Comparison of ENCODE assay signal across 26 mouse cellular contexts in the genomic region with DNA sequence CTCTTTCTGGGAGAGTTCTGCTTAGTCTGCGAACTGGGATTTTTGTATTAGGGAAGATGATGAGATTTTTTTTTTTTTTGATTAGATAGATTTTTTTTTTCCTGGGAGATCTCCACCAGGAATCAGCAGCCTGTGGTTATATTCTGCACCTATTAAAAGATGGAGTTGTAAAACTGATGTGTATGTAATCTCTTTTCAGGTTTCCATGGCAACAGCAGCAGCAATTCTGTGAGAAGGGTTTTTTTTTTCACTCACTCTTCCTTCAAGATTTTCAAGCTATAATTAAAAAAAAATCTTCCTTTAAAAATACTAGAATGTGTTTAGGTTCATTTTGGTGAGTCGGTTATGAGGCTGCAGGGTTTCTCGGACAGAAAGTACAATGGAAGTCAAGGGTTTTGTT.
A peak's percentile ranks its signal among the peaks of the same experiment; 100 is the strongest.
DNase-seq lines count a peak whose midpoint lies in the region; ATAC-seq and TF ChIP-seq lines count a peak whose summit lies in the region.
"Had no signal": no experiment of that assay in that cellular context is flagged by ENCODE, and none has a peak within 500 bp of the region (broad histone marks: within the 10 kb centered on the region; RNA-seq: fewer than 3 reads in every experiment).

No protein-coding gene starts in this region.

- no peak overlapping the region for H3K4me2 ChIP-seq in forebrain, embryonic 13.5 days
- H3K4me2 ChIP-seq in forebrain, embryonic 11.5 days (ENCODE audit: low read depth, low read length, severe bottlenecking), result no peak overlapping the region
- H3K4me2 ChIP-seq in hindbrain, embryonic 15.5 days, result no peak overlapping the region
- H3K4me2 ChIP-seq in midbrain, embryonic 16.5 days (ENCODE audit: low read length), result no peak overlapping the region
- H3K4me2 ChIP-seq: embryonic facial prominence, embryonic 12.5 days; kidney, embryonic 15.5 days; lung, embryonic 15.5 days had no signal

- H3K9ac ChIP-seq in forebrain, embryonic 13.5 days, result no peak overlapping the region
- H3K9ac ChIP-seq in forebrain, embryonic 11.5 days (ENCODE audit: low read length), result no peak overlapping the region
- no peak overlapping the region for H3K9ac ChIP-seq in hindbrain, embryonic 15.5 days
- H3K9ac ChIP-seq in midbrain, embryonic 16.5 days (ENCODE audit: low read depth, low read length), result no peak overlapping the region
- H3K9ac ChIP-seq: embryonic facial prominence, embryonic 12.5 days; kidney, embryonic 15.5 days; liver, embryonic 14.5 days; lung, embryonic 15.5 days had no signal

- 44% methylated on average over 3 of the region's 3 CpGs for WGBS in forebrain, embryonic 13.5 days
- WGBS in forebrain, embryonic 11.5 days, result 64% methylated on average over 3 of the region's 3 CpGs
- WGBS in hindbrain, embryonic 15.5 days, result 47% methylated on average over 3 of the region's 3 CpGs
- 33% methylated on average over 3 of the region's 3 CpGs for WGBS in midbrain, embryonic 16.5 days

- H3K9me3 ChIP-seq in forebrain, embryonic 13.5 days (replicated peaks), result no peaks in the 10 kb centered on the region
- H3K9me3 ChIP-seq in forebrain, embryonic 11.5 days (ENCODE audit: control insufficient read depth, low read length), result no peaks in the 10 kb centered on the region
- no peaks in the 10 kb centered on the region for H3K9me3 ChIP-seq in hindbrain, embryonic 15.5 days
- no peaks in the 10 kb centered on the region for H3K9me3 ChIP-seq in midbrain, embryonic 16.5 days (replicated peaks; ENCODE audit: control insufficient read depth, low read length, poor library complexity, severe bottlenecking)
- H3K9me3 ChIP-seq: embryonic facial prominence, embryonic 12.5 days; lung, embryonic 15.5 days had no signal

- peaks cover 13% of the 10 kb centered on the region for H3K4me1 ChIP-seq in forebrain, embryonic 13.5 days
- no peaks in the 10 kb centered on the region for H3K4me1 ChIP-seq in forebrain, embryonic 11.5 days (replicated peaks; ENCODE audit: control insufficient read depth, insufficient read depth, low read length)
- peaks cover 16% of the 10 kb centered on the region for H3K4me1 ChIP-seq in hindbrain, embryonic 15.5 days (replicated peaks)
- H3K4me1 ChIP-seq in midbrain, embryonic 16.5 days (ENCODE audit: control insufficient read depth, insufficient read depth, low read length), result peaks cover 20% of the 10 kb centered on the region
- H3K4me1 ChIP-seq: embryonic facial prominence, embryonic 12.5 days; kidney, embryonic 15.5 days; lung, embryonic 15.5 days had no signal

- TF ChIP-seq POLR2A in brain, embryonic 14.5 days (IDR thresholded peaks at IDR 0.05; ENCODE audit: borderline replicate concordance, extremely low read depth, insufficient read depth, insufficient read length, poor library complexity, severe bottlenecking), result no peak

- no peaks in the 10 kb centered on the region for H3K36me3 ChIP-seq in forebrain, embryonic 13.5 days (ENCODE audit: poor library complexity, severe bottlenecking)
- H3K36me3 ChIP-seq in forebrain, embryonic 11.5 days (ENCODE audit: control insufficient read depth, insufficient read depth, low read length), result no peaks in the 10 kb centered on the region
- H3K36me3 ChIP-seq in hindbrain, embryonic 15.5 days, result no peaks in the 10 kb centered on the region
- H3K36me3 ChIP-seq in midbrain, embryonic 16.5 days (ENCODE audit: control insufficient read depth, insufficient read depth, low read length), result no peaks in the 10 kb centered on the region
- H3K36me3 ChIP-seq: embryonic facial prominence, embryonic 12.5 days; kidney, embryonic 15.5 days; lung, embryonic 15.5 days had no signal

- no peak for ATAC-seq in forebrain, embryonic 13.5 days
- no peak for ATAC-seq in forebrain, embryonic 11.5 days (replicated peaks; ENCODE audit: low FRiP score)
- ATAC-seq in hindbrain, embryonic 15.5 days (ENCODE audit: low FRiP score, low read depth), result no peak
- 0 out of 2 replicates have a peak, but pooled peaks have one; percentile 70 for ATAC-seq in midbrain, embryonic 16.5 days
- no peak for ATAC-seq in megakaryocyte progenitor cell, adult 5-6 weeks (replicated peaks; ENCODE audit: poor library complexity)
- ATAC-seq: activated CD4-positive, CD25-positive, alpha-beta regulatory T cell, adult 4 months; CD4-positive, CD25-positive, alpha-beta regulatory T cell, adult 4 months; intestine, embryonic 16.5 days had no signal

- no peak for DNase-seq in forebrain, embryonic 11.5 days (ENCODE audit: low spot score)
- peak; percentile 79 for DNase-seq in brain, embryonic 14.5 days (ENCODE audit: low read depth)
- no peak for DNase-seq in right cerebral cortex, postnatal 14 days
- no peak for DNase-seq in urinary bladder, adult 18-20 months (ENCODE audit: low spot score in 2 of 2)
- DNase-seq: adrenal gland, postnatal 14 days; cerebellum, adult 8-10 months; gastrocnemius, postnatal 25 days; heart, adult 2 months; heart, postnatal 4 days; kidney, postnatal 4 days; layer of hippocampus, postnatal 36 days; lung, postnatal 4 days; spleen, adult 18-20 months; thymus, adult 2 months had no signal

- TF ChIP-seq CTCF in brain, embryonic 14.5 days (IDR thresholded peaks at IDR 0.05; ENCODE audit: borderline replicate concordance, extremely low read depth, insufficient read depth, insufficient read length), result no peak

- H3K27ac ChIP-seq in forebrain, embryonic 13.5 days, result peak overlapping the region; percentile 68
- no peak overlapping the region for H3K27ac ChIP-seq in forebrain, embryonic 11.5 days (ENCODE audit: low read depth, low read length)
- peak overlapping the region; percentile 72 for H3K27ac ChIP-seq in hindbrain, embryonic 15.5 days (replicated peaks)
- peak overlapping the region; percentile 84 for H3K27ac ChIP-seq in midbrain, embryonic 16.5 days (ENCODE audit: low read length)
- H3K27ac ChIP-seq: embryonic facial prominence, embryonic 12.5 days; heart, adult 2 months; kidney, embryonic 15.5 days; liver, embryonic 14.5 days; lung, embryonic 15.5 days had no signal

- H3K4me3 ChIP-seq in forebrain, embryonic 13.5 days, result no peak overlapping the region
- no peak overlapping the region for H3K4me3 ChIP-seq in forebrain, embryonic 11.5 days (ENCODE audit: low read depth, low read length)
- H3K4me3 ChIP-seq in hindbrain, embryonic 15.5 days, result no peak overlapping the region
- no peak overlapping the region for H3K4me3 ChIP-seq in midbrain, embryonic 16.5 days (ENCODE audit: low read depth, low read length)
- H3K4me3 ChIP-seq: embryonic facial prominence, embryonic 12.5 days; erythroblast, embryonic 14.5 days; heart, adult 2 months; kidney, embryonic 15.5 days; lung, embryonic 15.5 days had no signal

- no peaks in the 10 kb centered on the region for H3K27me3 ChIP-seq in forebrain, embryonic 13.5 days
- no peaks in the 10 kb centered on the region for H3K27me3 ChIP-seq in forebrain, embryonic 11.5 days (ENCODE audit: control insufficient read depth, insufficient read depth, low read length)
- no peaks in the 10 kb centered on the region for H3K27me3 ChIP-seq in hindbrain, embryonic 15.5 days
- H3K27me3 ChIP-seq in midbrain, embryonic 16.5 days (ENCODE audit: control insufficient read depth, insufficient read depth, low read depth, low read length), result no peaks in the 10 kb centered on the region
- H3K27me3 ChIP-seq: embryonic facial prominence, embryonic 12.5 days; kidney, embryonic 15.5 days; lung, embryonic 15.5 days had no signal
